Mouse (Mus musculus): Measurements from ENCODE around the gene Slc1a7. TPM values are rescaled to one million over a fixed set of nuclear protein-coding genes. Genes with fewer than 3 reads are reported as not detected.

Slc1a7 gene
- total and polyA plus RNA-seq, 3 experiments: 0.21 to 1.9 (median 0.32) TPM

DNA sequence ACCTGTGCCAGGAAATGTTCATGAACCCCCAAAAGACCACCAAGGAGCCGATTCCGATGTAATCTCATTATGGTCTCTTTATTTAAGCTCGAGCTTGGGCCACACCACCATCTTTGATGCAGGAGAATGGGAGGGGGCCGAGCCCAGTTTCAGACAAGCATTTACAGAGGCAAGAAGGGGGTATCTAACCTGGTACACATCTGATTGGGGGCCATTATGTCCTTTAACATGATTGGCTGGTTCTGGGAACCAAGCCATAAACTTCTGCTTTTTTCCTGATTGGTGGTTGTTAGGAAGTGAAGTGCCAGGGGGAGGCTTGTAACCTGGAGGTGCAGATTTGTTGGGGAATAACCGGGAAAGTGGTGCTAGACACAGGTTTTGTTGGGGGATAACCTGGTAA, 12.4 kb upstream of the Slc1a7 start:
- Histone ChIP-seq H3K79me2 (replicated peaks; ENCODE audit: control insufficient read depth, insufficient read depth, low read length) (no peaks in the 10 kb centered on the region), H3K27me3 (ENCODE audit: control insufficient read depth, insufficient read depth, low read length) (no peaks in the 10 kb centered on the region), H3K4me3 (no peak overlapping the region), H3K4me1 (ENCODE audit: control insufficient read depth, insufficient read depth, low read length) (peaks cover 3% of the 10 kb centered on the region; the same call in 1 of the 2 replicates), H3K27ac (no peak overlapping the region), H3K36me3 (ENCODE audit: control insufficient read depth, insufficient read depth, low read length) (no peaks in the 10 kb centered on the region), H3K9ac (ENCODE audit: low read depth, low read length) (no peak overlapping the region)
- WGBS: 73% methylated on average over 5 of the region's 5 CpGs
- TF ChIP-seq POLR2A (IDR thresholded peaks at IDR 0.05; ENCODE audit: insufficient read depth, low read depth, low read length) (no peak), CTCF (IDR thresholded peaks at IDR 0.05) (no peak), EP300 (IDR thresholded peaks at IDR 0.05; ENCODE audit: insufficient read depth, low read depth, low read length) (no peak)
- DNase-seq: no peak
- intact Hi-C loops (cut with DNase I): no loop called here

DNA sequence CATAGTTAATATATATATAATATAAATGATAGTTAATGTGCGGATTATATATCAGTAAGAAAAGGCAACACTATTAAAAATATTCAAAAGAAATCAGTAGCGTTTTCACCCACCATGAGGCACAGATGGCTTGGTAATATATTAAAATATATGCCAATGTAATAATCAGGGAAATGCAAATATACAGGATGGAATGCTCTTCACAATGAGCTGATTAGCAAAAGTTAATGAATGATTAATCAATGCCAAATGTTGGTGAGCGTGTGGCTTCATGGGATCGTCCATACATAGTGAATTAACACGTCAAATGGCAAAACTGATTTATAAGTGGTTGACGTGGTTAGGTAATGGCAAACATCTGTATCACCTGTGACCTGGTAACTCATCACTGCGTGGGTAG, 9.6 kb upstream of the Slc1a7 start:
- Histone ChIP-seq H3K79me2 (replicated peaks; ENCODE audit: control insufficient read depth, insufficient read depth, low read length) (no peaks in the 10 kb centered on the region), H3K27ac (no peak overlapping the region), H3K36me3 (ENCODE audit: control insufficient read depth, insufficient read depth, low read length) (no peaks in the 10 kb centered on the region), H3K9ac (ENCODE audit: low read depth, low read length) (no peak overlapping the region), H3K27me3 (ENCODE audit: control insufficient read depth, insufficient read depth, low read length) (no peaks in the 10 kb centered on the region), H3K4me3 (no peak overlapping the region), H3K4me1 (ENCODE audit: control insufficient read depth, insufficient read depth, low read length) (peaks cover 9% of the 10 kb centered on the region; the same call in 1 of the 2 replicates)
- DNase-seq: no peak
- intact Hi-C loops (cut with DNase I): no loop called here
- TF ChIP-seq EP300 (IDR thresholded peaks at IDR 0.05; ENCODE audit: insufficient read depth, low read depth, low read length): no peak
- TF ChIP-seq POLR2A (IDR thresholded peaks at IDR 0.05; ENCODE audit: insufficient read depth, low read depth, low read length): no peak
- WGBS: 89% methylated on average over 7 of the region's 7 CpGs

DNA sequence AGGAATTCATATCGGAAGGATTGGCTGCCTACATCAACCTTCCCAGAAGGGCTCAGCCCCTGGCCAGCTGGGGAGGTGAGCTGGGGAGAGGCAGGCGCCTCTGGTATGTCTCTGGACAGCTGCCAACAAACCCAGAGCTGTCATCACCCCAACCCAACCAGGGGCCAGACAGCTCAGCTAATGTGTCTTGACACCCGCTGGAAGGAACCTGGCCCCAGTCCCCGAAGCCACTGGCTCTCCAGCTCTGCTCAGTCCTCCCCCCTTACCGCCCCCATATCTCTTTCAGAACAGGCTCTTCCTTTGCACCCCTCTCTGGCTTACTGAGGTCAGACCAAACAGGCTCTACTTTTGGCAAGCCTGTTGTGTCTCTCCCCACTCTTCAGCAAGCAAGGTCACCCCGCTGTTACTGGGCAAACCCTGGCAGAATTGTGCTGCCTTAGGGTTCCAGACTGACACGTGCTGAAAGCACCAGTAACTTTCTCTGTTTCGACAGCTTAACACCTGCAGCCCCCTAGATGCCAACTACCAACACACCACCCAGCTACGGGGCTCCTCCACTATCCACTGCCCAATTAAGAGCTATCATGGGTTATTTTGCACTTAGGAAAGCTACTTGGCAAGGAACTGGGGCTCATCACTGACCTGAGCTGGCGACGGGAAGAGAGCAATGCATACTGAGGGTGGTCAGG, 5.9 kb upstream of the Slc1a7 start:
- H3K79me2 ChIP-seq (replicated peaks; ENCODE audit: control insufficient read depth, insufficient read depth, low read length): no peaks in the 10 kb centered on the region
- 22% methylated on average over 11 of the region's 11 CpGs for whole genome bisulfite sequencing
- no peak overlapping the region for H3K9ac ChIP-seq (ENCODE audit: low read depth, low read length)
- H3K27me3 ChIP-seq (ENCODE audit: control insufficient read depth, insufficient read depth, low read length): no peaks in the 10 kb centered on the region
- H3K4me3 ChIP-seq: no peak overlapping the region
- TF ChIP-seq EP300 (IDR thresholded peaks at IDR 0.05; ENCODE audit: insufficient read depth, low read depth, low read length) (peak; percentile 65; the same call in 1 of the 2 replicates), POLR2A (IDR thresholded peaks at IDR 0.05; ENCODE audit: insufficient read depth, low read depth, low read length) (no peak)
- peaks cover 8% of the 10 kb centered on the region for H3K4me1 ChIP-seq (ENCODE audit: control insufficient read depth, insufficient read depth, low read length)
- peak overlapping the region; percentile 81 for H3K27ac ChIP-seq
- intact Hi-C loops (cut with DNase I): loop anchor here (2.0 kb wide), 1 partner anchor 53 kb away; no protein-coding TSS in a partner anchor
- H3K36me3 ChIP-seq (ENCODE audit: control insufficient read depth, insufficient read depth, low read length): no peaks in the 10 kb centered on the region
- peak; percentile 77 to 89 for DNase-seq

DNA sequence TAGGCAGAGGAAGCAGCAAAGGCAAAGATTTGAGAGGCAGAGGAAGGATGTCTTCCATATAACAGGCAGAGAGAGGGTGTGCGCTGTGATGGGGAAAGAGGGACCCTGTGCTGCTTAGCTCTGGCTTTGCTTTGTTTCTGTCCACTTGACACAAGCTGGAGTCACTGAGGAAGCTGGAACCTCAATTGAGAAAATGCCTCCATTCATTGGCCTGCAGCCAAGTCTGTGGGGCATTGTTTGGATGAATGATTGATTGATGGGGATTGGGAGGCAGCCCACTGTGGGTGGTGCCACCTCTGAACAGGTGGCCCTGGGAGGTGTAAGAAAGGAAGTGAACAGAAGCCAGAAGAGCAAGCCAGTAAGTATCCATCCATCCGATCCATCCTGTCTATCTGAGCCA, 5.3 kb upstream of the Slc1a7 start:
- H3K79me2 ChIP-seq (replicated peaks; ENCODE audit: control insufficient read depth, insufficient read depth, low read length): no peaks in the 10 kb centered on the region
- no peaks in the 10 kb centered on the region for H3K27me3 ChIP-seq (ENCODE audit: control insufficient read depth, insufficient read depth, low read length)
- no peak for DNase-seq
- no peaks in the 10 kb centered on the region for H3K36me3 ChIP-seq (ENCODE audit: control insufficient read depth, insufficient read depth, low read length)
- H3K27ac ChIP-seq: peak overlapping the region; percentile 81
- no peak overlapping the region for H3K4me3 ChIP-seq
- 82% methylated on average over 2 of the region's 2 CpGs for WGBS
- H3K9ac ChIP-seq (ENCODE audit: low read depth, low read length): no peak overlapping the region
- intact Hi-C loops (cut with DNase I): loop anchor here (2.0 kb wide), 1 partner anchor 52 kb away; no protein-coding TSS in a partner anchor
- peaks cover 8% of the 10 kb centered on the region for H3K4me1 ChIP-seq (ENCODE audit: control insufficient read depth, insufficient read depth, low read length)
- no peak for TF ChIP-seq EP300 (IDR thresholded peaks at IDR 0.05; ENCODE audit: insufficient read depth, low read depth, low read length)
- no peak for TF ChIP-seq CTCF (IDR thresholded peaks at IDR 0.05)
- TF ChIP-seq POLR2A (IDR thresholded peaks at IDR 0.05; ENCODE audit: insufficient read depth, low read depth, low read length): no peak

DNA sequence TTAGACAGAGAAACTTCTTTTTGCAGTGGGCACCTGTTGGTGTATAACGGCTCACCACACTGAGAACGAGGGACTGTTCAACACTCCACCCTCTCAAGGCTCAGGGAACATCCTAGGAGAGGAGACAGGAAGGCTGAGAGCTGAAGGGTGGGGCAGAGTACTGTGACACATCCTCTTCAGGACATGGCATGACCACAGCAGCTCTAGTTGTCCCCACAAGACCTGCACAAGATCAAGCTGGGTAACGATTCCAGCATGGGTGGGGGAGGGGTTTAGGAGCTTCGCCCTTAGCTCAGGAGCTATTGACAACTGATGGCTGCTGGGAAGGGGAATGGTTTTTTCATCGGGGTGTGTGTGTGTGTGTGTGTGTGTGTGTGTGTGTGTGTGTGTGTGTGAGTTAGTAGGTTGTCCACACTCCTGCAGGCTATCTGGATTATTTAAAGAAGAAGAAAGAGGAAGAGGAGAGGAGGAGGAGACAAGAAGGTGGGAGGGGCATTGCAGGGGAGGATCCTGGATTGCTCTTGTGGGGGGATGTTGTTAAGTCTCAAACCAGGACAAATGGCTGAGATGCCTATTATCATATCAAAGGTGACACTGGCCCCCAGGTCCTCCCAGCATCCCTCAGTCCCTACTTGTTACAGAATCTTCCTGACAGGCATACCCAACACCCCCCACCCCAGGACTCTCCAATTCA, 1.6 kb upstream of the Slc1a7 start:
- no peaks in the 10 kb centered on the region for H3K27me3 ChIP-seq (ENCODE audit: control insufficient read depth, insufficient read depth, low read length)
- no peak overlapping the region for H3K9ac ChIP-seq (ENCODE audit: low read depth, low read length)
- H3K36me3 ChIP-seq (ENCODE audit: control insufficient read depth, insufficient read depth, low read length): no peaks in the 10 kb centered on the region
- no peak overlapping the region; the same call in 1 of the 2 replicates for H3K27ac ChIP-seq
- TF ChIP-seq POLR2A (IDR thresholded peaks at IDR 0.05; ENCODE audit: insufficient read depth, low read depth, low read length) (0 out of 2 replicates have a peak, but pooled peaks have one; percentile 39), EP300 (IDR thresholded peaks at IDR 0.05; ENCODE audit: insufficient read depth, low read depth, low read length) (peak; percentile 94), CTCF (IDR thresholded peaks at IDR 0.05) (no peak)
- H3K4me3 ChIP-seq: no peak overlapping the region
- intact Hi-C loops (cut with DNase I): no loop called here
- H3K79me2 ChIP-seq (replicated peaks; ENCODE audit: control insufficient read depth, insufficient read depth, low read length): no peaks in the 10 kb centered on the region
- 29% methylated on average over 5 of the region's 5 CpGs for WGBS
- peak in 1 of 2 experiments; percentile 34 for DNase-seq
- H3K4me1 ChIP-seq (ENCODE audit: control insufficient read depth, insufficient read depth, low read length): peaks cover 7% of the 10 kb centered on the region

DNA sequence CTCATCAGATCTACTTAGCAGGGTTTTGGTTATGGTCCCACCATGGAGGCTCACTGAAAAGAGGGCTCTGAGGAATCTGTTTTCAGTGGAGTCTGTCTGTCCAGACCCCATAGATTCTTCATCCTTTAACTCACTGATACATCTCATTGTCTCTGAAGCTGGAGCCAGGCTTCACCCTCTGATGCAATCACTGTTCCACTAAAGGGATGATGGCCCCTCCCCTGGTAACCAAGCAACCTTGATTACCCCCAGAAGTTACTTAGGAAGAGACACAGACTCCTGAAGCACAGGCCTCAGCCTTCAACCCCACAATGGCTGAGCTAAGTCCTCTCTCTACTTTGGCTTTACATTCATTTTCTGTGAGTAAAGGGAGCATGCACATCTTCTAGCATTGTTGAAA, 1.6 kb downstream of the Slc1a7 start:
- no peaks in the 10 kb centered on the region for H3K79me2 ChIP-seq (replicated peaks; ENCODE audit: control insufficient read depth, insufficient read depth, low read length)
- H3K27ac ChIP-seq: no peak overlapping the region
- no peak overlapping the region for H3K4me3 ChIP-seq
- no peaks in the 10 kb centered on the region for H3K36me3 ChIP-seq (ENCODE audit: control insufficient read depth, insufficient read depth, low read length)
- TF ChIP-seq POLR2A (IDR thresholded peaks at IDR 0.05; ENCODE audit: insufficient read depth, low read depth, low read length): no peak
- no peak for TF ChIP-seq CTCF (IDR thresholded peaks at IDR 0.05)
- TF ChIP-seq EP300 (IDR thresholded peaks at IDR 0.05; ENCODE audit: insufficient read depth, low read depth, low read length): no peak
- DNase-seq: no peak
- peaks cover 2% of the 10 kb centered on the region for H3K4me1 ChIP-seq (ENCODE audit: control insufficient read depth, insufficient read depth, low read length)
- intact Hi-C loops (cut with DNase I): no loop called here
- no peak overlapping the region for H3K9ac ChIP-seq (ENCODE audit: low read depth, low read length)
- H3K27me3 ChIP-seq (ENCODE audit: control insufficient read depth, insufficient read depth, low read length): no peaks in the 10 kb centered on the region
